Mouse (Mus musculus) neural tube, embryonic 12.5 days (tissue): ENCODE data around the gene Ttc4. TPM values are rescaled to one million over a fixed set of nuclear protein-coding genes. Genes with fewer than 3 reads are reported as not detected.

Experiments used
- ATAC-seq: fragments of 200-750 bp; cut with Nextera tagmentation; 2 replicates; pipeline ENCODE4 v1.8.0; 2017; ENCODE audit warnings: low read depth, mild to moderate bottlenecking, moderate TSS enrichment, moderate library complexity; ENCODE audit not compliant: low FRiP score
- H3K27ac ChIP-seq: fragments of 300-500 bp; sonication (generic); 2 replicates; pipeline ENCODE4 v1.5.1; 2016
- H3K27me3 ChIP-seq: fragments of 300-500 bp; sonication (generic); replicated peaks from 2 replicates; pipeline ENCODE4 v1.6.1; 2016; ENCODE audit warnings: mild to moderate bottlenecking
- H3K36me3 ChIP-seq: fragments of 300-500 bp; sonication (generic); 2 replicates; pipeline ENCODE4 v1.6.1; 2016; ENCODE audit warnings: mild to moderate bottlenecking
- H3K4me1 ChIP-seq: fragments of 300-500 bp; sonication (generic); 2 replicates; pipeline ENCODE4 v1.6.1; 2016
- H3K4me2 ChIP-seq: fragments of 300-500 bp; sonication (generic); replicated peaks from 2 replicates; pipeline ENCODE4 v1.6.1; 2016; ENCODE audit warnings: mild to moderate bottlenecking
- H3K4me3 ChIP-seq: fragments of 300-500 bp; sonication (generic); 2 replicates; pipeline ENCODE4 v1.5.1; 2016
- H3K9ac ChIP-seq: fragments of 300-500 bp; sonication (generic); 2 replicates; pipeline ENCODE4 v1.6.1; 2016; ENCODE audit warnings: mild to moderate bottlenecking
- H3K9me3 ChIP-seq: fragments of 300-500 bp; sonication (generic); 2 replicates; pipeline ENCODE4 v1.6.1; 2016; ENCODE audit warnings: mild to moderate bottlenecking
- WGBS: fragments of 180-500 bp; shearing (Covaris S2); methylation state at CpG from one replicate; pipeline ENCODE4 v1.1.7; 2016; 5-methylcytosine and 5-hydroxymethylcytosine counted together
- polyA plus RNA-seq: library from polyadenylated mRNA; unstranded; fragments of >200 nt; fragmentation: Nextera tagmentation; extraction: Ambion mirVana; gene quantifications from 2 replicates; pipeline ENCODE4 v1.2.1, GENCODE M21; 2016

The Ttc4 gene
- polyA plus RNA-seq, 1 experiment from 2014 or later: 106 TPM

GRCm38 (mm10) chr4:106622712-106623111 lies 56.0 kb downstream of the Ttc4 start:
- H3K9me3 ChIP-seq: no peaks in the 10 kb centered on the region
- peaks cover 34% of the 10 kb centered on the region for H3K27me3 ChIP-seq
- H3K4me2 ChIP-seq: no peak overlapping the region
- H3K9ac ChIP-seq: no peak overlapping the region
- H3K4me3 ChIP-seq: no peak overlapping the region
- ATAC-seq: no peak
- H3K4me1 ChIP-seq: peaks cover 4% of the 10 kb centered on the region; the same call in 1 of the 2 replicates
- H3K27ac ChIP-seq: no peak overlapping the region
- WGBS: 34% methylated on average over 28 of the region's 28 CpGs
- no peaks in the 10 kb centered on the region for H3K36me3 ChIP-seq

GRCm38 (mm10) chr4:106622030-106622493 lies 56.7 kb downstream of the Ttc4 start, which contains the start of gene Ttc22:
Gene Ttc22 (plus strand): TSS chr4:106622432.
- H3K27me3 ChIP-seq: peaks cover 34% of the 10 kb centered on the region
- no peak within 1 kb of the TSS for H3K4me2 ChIP-seq
- H3K9ac ChIP-seq: no peak within 1 kb of the TSS
- ATAC-seq: no peak
- peaks cover 9% of the 10 kb centered on the region for H3K4me1 ChIP-seq
- H3K9me3 ChIP-seq: no peaks in the 10 kb centered on the region
- H3K27ac ChIP-seq: no peak within 1 kb of the TSS
- 21% methylated on average over 16 of the region's 16 CpGs for WGBS
- H3K36me3 ChIP-seq: no peaks in the 10 kb centered on the region
- H3K4me3 ChIP-seq: no peak within 1 kb of the TSS

GRCm38 (mm10) chr4:106621428-106621827 lies 57.3 kb downstream of the Ttc4 start:
- 75% methylated on average over 3 of the region's 3 CpGs for WGBS
- no peak overlapping the region for H3K4me2 ChIP-seq
- H3K4me3 ChIP-seq: no peak overlapping the region
- no peak overlapping the region for H3K9ac ChIP-seq
- peaks cover 34% of the 10 kb centered on the region for H3K27me3 ChIP-seq
- ATAC-seq: no peak
- H3K4me1 ChIP-seq: peaks cover 12% of the 10 kb centered on the region
- no peaks in the 10 kb centered on the region for H3K9me3 ChIP-seq
- H3K27ac ChIP-seq: no peak overlapping the region
- no peaks in the 10 kb centered on the region for H3K36me3 ChIP-seq

- no peak overlapping the region for H3K27ac ChIP-seq
- H3K4me1 ChIP-seq: peaks cover 13% of the 10 kb centered on the region
- WGBS: 88% methylated on average over 4 of the region's 4 CpGs
- no peak overlapping the region for H3K9ac ChIP-seq
- no peak overlapping the region for H3K4me3 ChIP-seq
- no peaks in the 10 kb centered on the region for H3K9me3 ChIP-seq
- H3K4me2 ChIP-seq: no peak overlapping the region
- H3K27me3 ChIP-seq: peaks cover 26% of the 10 kb centered on the region
- ATAC-seq: no peak
- no peaks in the 10 kb centered on the region for H3K36me3 ChIP-seq
These were observed 59.8 kb downstream of the Ttc4 start for GRCm38 (mm10) chr4:106618898-106619297.

GRCm38 (mm10) chr4:106617056-106617455 lies 61.7 kb downstream of the Ttc4 start, which contains the start of gene Lexm:
Gene Lexm (minus strand): TSS chr4:106617241.
- no peak within 1 kb of the TSS for H3K27ac ChIP-seq
- WGBS: 2% methylated on average over 19 of the region's 19 CpGs

GRCm38 (mm10) chr4:106615637-106616036 lies 63.1 kb downstream of the Ttc4 start:
- H3K27me3 ChIP-seq: no peaks in the 10 kb centered on the region
- no peaks in the 10 kb centered on the region for H3K36me3 ChIP-seq
- H3K4me1 ChIP-seq: peaks cover 13% of the 10 kb centered on the region
- H3K27ac ChIP-seq: no peak overlapping the region
- no peak overlapping the region for H3K4me2 ChIP-seq
- 83% methylated on average over 12 of the region's 12 CpGs for WGBS
- H3K9ac ChIP-seq: no peak overlapping the region
- no peak overlapping the region for H3K4me3 ChIP-seq
- ATAC-seq: no peak
- H3K9me3 ChIP-seq: no peaks in the 10 kb centered on the region

More at GRCm38 (mm10) chr4:106617056-106617455, 61.7 kb downstream of the Ttc4 start, which contains the start of gene Lexm:
- peaks cover 7% of the 10 kb centered on the region for H3K27me3 ChIP-seq
- no peaks in the 10 kb centered on the region for H3K9me3 ChIP-seq
- H3K4me3 ChIP-seq: 0 out of 2 replicates have a peak within 1 kb of the TSS, but pooled peaks have one; percentile 9
- no peak for ATAC-seq
- H3K4me2 ChIP-seq: peak within 1 kb of the TSS; percentile 56
- H3K36me3 ChIP-seq: no peaks in the 10 kb centered on the region
- peaks cover 13% of the 10 kb centered on the region for H3K4me1 ChIP-seq
- no peak within 1 kb of the TSS for H3K9ac ChIP-seq

- Histone ChIP-seq H3K4me2 (no peak overlapping the region), H3K9me3 (no peaks in the 10 kb centered on the region), H3K4me3 (no peak overlapping the region), H3K9ac (no peak overlapping the region), H3K36me3 (no peaks in the 10 kb centered on the region), H3K27me3 (no peaks in the 10 kb centered on the region), H3K27ac (no peak overlapping the region), H3K4me1 (peaks cover 13% of the 10 kb centered on the region)
- no peak for ATAC-seq
- WGBS: 83% methylated on average over 9 of the region's 9 CpGs
These were observed 63.9 kb downstream of the Ttc4 start for GRCm38 (mm10) chr4:106614881-106615280.

GRCm38 (mm10) chr4:106614180-106614797 lies 64.5 kb downstream of the Ttc4 start:
- 42% methylated on average over 7 of the region's 7 CpGs for whole genome bisulfite sequencing
- no peak overlapping the region for H3K4me3 ChIP-seq
- no peak overlapping the region for H3K9ac ChIP-seq
- peak; percentile 79 for ATAC-seq
- H3K4me1 ChIP-seq: peaks cover 13% of the 10 kb centered on the region
- no peak overlapping the region for H3K27ac ChIP-seq
- H3K4me2 ChIP-seq: no peak overlapping the region
- no peaks in the 10 kb centered on the region for H3K27me3 ChIP-seq
- H3K36me3 ChIP-seq: no peaks in the 10 kb centered on the region
- no peaks in the 10 kb centered on the region for H3K9me3 ChIP-seq

- Histone ChIP-seq H3K4me2 (no peak overlapping the region), H3K9ac (no peak overlapping the region), H3K27me3 (no peaks in the 10 kb centered on the region), H3K27ac (no peak overlapping the region), H3K9me3 (no peaks in the 10 kb centered on the region), H3K4me3 (no peak overlapping the region), H3K4me1 (peaks cover 13% of the 10 kb centered on the region), H3K36me3 (no peaks in the 10 kb centered on the region)
- ATAC-seq: no peak
- WGBS: 84% methylated on average over 3 of the region's 3 CpGs
These were observed 65.2 kb downstream of the Ttc4 start for GRCm38 (mm10) chr4:106613560-106613959.

GRCm38 (mm10) chr4:106613105-106613504 lies 65.6 kb downstream of the Ttc4 start:
- WGBS: 79% methylated on average over 8 of the region's 8 CpGs
- Histone ChIP-seq H3K27ac (no peak overlapping the region), H3K36me3 (no peaks in the 10 kb centered on the region), H3K4me2 (no peak overlapping the region), H3K9me3 (no peaks in the 10 kb centered on the region), H3K4me3 (no peak overlapping the region), H3K4me1 (peaks cover 13% of the 10 kb centered on the region), H3K27me3 (no peaks in the 10 kb centered on the region), H3K9ac (no peak overlapping the region)
- no peak for ATAC-seq

Other genes with a start within 250 kb of the Ttc4 start
- gene Pcsk9, start 214.6 kb downstream of the Ttc4 start, polyA plus RNA-seq: 1.2 and 1.6 TPM in 2 replicates
- not detected in 2 replicates for gene Bsnd, start 186.7 kb downstream of the Ttc4 start, polyA plus RNA-seq
- 5.3 and 6.2 TPM in 2 replicates for gene Dhcr24, start 117.9 kb downstream of the Ttc4 start, polyA plus RNA-seq
- gene Lexm, start 61.7 kb downstream of the Ttc4 start, polyA plus RNA-seq: 0.23 TPM in 2 replicates
- 1.1 and 1.8 TPM in 2 replicates for gene Ttc22, start 56.5 kb downstream of the Ttc4 start, polyA plus RNA-seq
- gene Pars2, start 27.9 kb downstream of the Ttc4 start, polyA plus RNA-seq: 10.1 and 11.8 TPM in 2 replicates
- 0.27 and 0.34 TPM in 2 replicates for gene Mroh7, start 52.0 kb upstream of the Ttc4 start, polyA plus RNA-seq
- not detected in 2 replicates for gene Fam151a, start 54.9 kb upstream of the Ttc4 start, polyA plus RNA-seq
- gene Acot11, start 126.1 kb upstream of the Ttc4 start, polyA plus RNA-seq: 1.5 TPM in 2 replicates
- 308 and 332 TPM in 2 replicates for gene Ssbp3, start 231.8 kb upstream of the Ttc4 start, polyA plus RNA-seq